Mouse (Mus musculus) forebrain, embryonic 13.5 days (tissue): Measurements from ENCODE around the gene Fbxl3. TPM values are rescaled to one million over a fixed set of nuclear protein-coding genes. Genes with fewer than 3 reads are reported as not detected.

Experiments
- ATAC-seq: fragments of 200-750 bp; cut with Nextera tagmentation; 2 replicates; pipeline ENCODE4 v1.8.0; 2017
- H3K27ac ChIP-seq: fragments of 300-500 bp; sonication (generic); 2 replicates; pipeline ENCODE4 v1.5.1; 2015; ENCODE audit warnings: inconsistent platforms, mild to moderate bottlenecking, moderate library complexity
- H3K27me3 ChIP-seq: fragments of 300-500 bp; sonication (generic); 2 replicates; pipeline ENCODE4 v1.6.1; 2015; ENCODE audit warnings: mild to moderate bottlenecking, inconsistent platforms
- H3K36me3 ChIP-seq: fragments of 300-500 bp; sonication (generic); 2 replicates; pipeline ENCODE4 v1.6.1; 2015; ENCODE audit warnings: mild to moderate bottlenecking, inconsistent platforms; ENCODE audit not compliant: poor library complexity, severe bottlenecking
- H3K4me1 ChIP-seq: fragments of 300-500 bp; sonication (generic); 2 replicates; pipeline ENCODE4 v1.6.1; 2015; ENCODE audit warnings: inconsistent platforms
- H3K4me2 ChIP-seq: fragments of 300-500 bp; sonication (generic); 2 replicates; pipeline ENCODE4 v1.6.1; 2015; ENCODE audit warnings: inconsistent platforms, mild to moderate bottlenecking, moderate library complexity
- H3K4me3 ChIP-seq: fragments of 300-500 bp; sonication (generic); 2 replicates; pipeline ENCODE4 v1.5.1; 2015; ENCODE audit warnings: mild to moderate bottlenecking, inconsistent platforms
- H3K9ac ChIP-seq: fragments of 300-500 bp; sonication (generic); 2 replicates; pipeline ENCODE4 v1.6.1; 2015; ENCODE audit warnings: mild to moderate bottlenecking, inconsistent platforms
- H3K9me3 ChIP-seq: fragments of 300-500 bp; sonication (generic); replicated peaks from 2 replicates; pipeline ENCODE4 v1.6.1; 2016; ENCODE audit warnings: inconsistent platforms
- WGBS: fragments of 180-500 bp; shearing (Covaris S2); methylation state at CpG from one replicate; pipeline ENCODE4 v1.1.7; 2015; 5-methylcytosine and 5-hydroxymethylcytosine counted together
- polyA plus RNA-seq: library from polyadenylated mRNA; unstranded; fragments of >200 nt; fragmentation: Nextera tagmentation; extraction: Ambion mirVana; gene quantifications from 2 replicates; pipeline ENCODE4 v1.2.1, GENCODE M21; 2015

Gene Fbxl3
- 20.2 and 21.5 TPM in 2 replicates for polyA plus RNA-seq

DNA sequence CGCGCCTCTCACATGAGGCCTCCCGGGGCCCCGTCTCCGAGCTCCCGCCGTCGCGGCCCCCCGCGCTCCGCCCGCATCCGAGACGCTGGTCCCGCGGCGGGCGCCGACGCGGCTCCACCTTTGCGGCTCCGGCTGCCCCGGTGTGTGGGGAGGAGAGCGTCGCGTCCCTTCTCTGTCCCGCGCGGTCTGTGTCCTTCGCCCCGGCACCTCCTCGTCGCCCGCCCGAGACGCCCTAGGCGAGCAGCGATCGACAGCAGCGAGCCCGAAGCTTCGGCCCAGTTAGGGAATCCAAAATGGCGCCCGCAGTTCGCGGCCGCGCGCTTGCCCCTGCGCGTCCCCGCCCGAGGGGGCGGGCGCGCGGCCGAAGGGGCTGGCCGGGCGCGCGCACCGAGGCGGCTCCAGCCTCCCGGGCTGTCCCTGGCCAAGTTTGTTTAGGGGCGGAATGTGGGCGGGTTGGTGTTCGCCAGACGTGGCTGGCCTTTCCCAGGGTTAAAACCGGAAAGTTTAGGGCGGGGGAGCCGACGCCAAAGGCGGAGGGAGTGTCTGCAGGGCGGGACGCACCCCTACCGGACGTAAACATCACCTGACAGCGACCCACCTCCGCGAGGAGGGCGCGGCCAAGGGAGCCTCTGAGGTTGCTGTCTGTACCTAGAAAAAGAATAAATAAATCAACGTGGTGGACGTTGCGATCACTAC, at the start of gene Fbxl3:
Fbxl3 (minus strand) TSS at position 329 of the 696 bp plus-strand sequence.
- Histone ChIP-seq H3K4me1 (peaks cover 28% of the 10 kb centered on the region), H3K4me2 (peak within 1 kb of the TSS; percentile 69), H3K27me3 (no peaks in the 10 kb centered on the region), H3K27ac (peak within 1 kb of the TSS; percentile 98), H3K4me3 (peak within 1 kb of the TSS; percentile 83), H3K9me3 (no peaks in the 10 kb centered on the region), H3K36me3 (peaks cover 11% of the 10 kb centered on the region), H3K9ac (peak within 1 kb of the TSS; percentile 96)
- under 1% methylated on average over 55 of the region's 88 CpGs for WGBS
- peak; percentile 87 for ATAC-seq

DNA sequence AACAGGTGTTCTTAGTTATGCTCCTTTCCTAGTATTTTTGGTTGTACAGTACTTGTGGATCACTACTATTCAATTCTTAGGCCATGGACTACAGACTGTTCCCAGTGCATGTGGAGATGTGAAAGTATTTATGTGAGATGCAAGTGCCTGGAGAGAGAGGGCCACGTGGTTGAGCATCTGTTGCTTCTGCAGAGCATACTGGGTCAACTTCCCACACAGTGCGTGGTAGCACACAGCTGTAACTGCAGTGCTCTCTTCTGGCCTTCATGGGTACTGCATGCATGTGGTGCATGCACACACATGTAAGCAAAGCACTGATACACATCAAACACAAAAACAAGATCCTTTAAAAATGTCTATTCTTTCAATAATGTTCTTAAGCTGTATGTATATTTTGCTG, 32.6 kb upstream of the Fbxl3 start:
- WGBS = 81% methylated on average over 2 of the region's 2 CpGs
- Histone ChIP-seq H3K4me3 (no peak overlapping the region), H3K36me3 (peaks cover 70% of the 10 kb centered on the region), H3K27me3 (no peaks in the 10 kb centered on the region), H3K4me2 (no peak overlapping the region), H3K9me3 (no peaks in the 10 kb centered on the region), H3K27ac (no peak overlapping the region), H3K4me1 (no peaks in the 10 kb centered on the region), H3K9ac (no peak overlapping the region)
- ATAC-seq = 0 out of 2 replicates have a peak, but pooled peaks have one; percentile 41

DNA sequence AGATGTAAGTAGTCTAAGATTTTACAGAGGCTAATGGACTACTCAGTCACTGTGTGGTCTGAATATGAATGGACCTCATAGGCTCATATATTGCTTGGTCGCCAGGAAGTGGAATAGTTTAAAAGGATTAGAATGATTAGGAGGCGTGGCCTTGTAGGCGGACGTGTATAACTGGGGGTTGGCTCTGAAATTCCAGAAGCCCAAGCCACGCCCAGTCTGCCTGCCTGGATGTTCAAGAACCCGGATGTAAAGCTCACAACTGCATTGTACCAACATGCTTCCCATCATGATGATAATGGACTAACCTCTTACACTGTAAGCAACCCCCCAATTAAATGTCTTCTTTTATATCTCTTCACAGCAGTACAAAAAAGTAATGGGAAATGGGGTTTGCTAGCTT, 26.4 kb upstream of the Fbxl3 start:
- H3K36me3 ChIP-seq = peaks cover 74% of the 10 kb centered on the region

DNA sequence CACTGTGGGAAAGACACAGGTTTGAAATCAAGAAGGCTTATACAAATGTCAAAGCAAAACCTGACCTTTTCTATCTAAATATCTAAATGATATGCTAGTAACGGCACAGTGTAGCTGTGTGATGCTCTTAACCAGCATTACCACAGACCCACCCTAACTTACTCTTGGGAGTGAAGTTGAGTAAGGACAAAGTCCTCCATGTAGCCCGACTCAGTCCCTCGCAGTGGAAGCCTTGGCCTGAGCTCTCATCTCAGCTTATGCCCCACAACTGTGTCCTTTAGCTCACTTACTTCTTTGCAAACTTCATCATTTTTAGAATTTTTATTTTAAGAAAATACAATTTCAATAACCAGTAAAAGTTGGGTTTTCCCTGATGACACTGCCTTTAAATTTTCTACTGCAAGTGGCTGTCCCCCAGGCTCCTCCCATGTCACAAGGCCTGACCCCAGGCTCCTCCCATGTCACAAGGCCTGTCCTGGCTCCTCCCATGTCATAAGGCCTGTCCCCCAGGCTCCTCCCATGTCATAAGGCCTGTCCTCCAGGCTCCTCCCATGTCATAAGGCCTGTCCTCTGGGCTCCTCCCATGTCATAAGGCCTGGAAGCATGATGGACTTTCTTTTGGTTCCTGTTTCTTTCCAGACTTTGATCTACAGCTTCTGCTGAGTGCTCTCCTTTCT, 15.8 kb upstream of the Fbxl3 start:
- no peak overlapping the region for H3K9ac ChIP-seq
- no peaks in the 10 kb centered on the region for H3K27me3 ChIP-seq
- H3K36me3 ChIP-seq = peaks cover 71% of the 10 kb centered on the region
- no peak overlapping the region for H3K4me3 ChIP-seq
- WGBS = 91% methylated on average over 3 of the region's 3 CpGs
- ATAC-seq = no peak
- no peaks in the 10 kb centered on the region for H3K4me1 ChIP-seq
- H3K4me2 ChIP-seq = no peak overlapping the region
- H3K27ac ChIP-seq = no peak overlapping the region
- H3K9me3 ChIP-seq = no peaks in the 10 kb centered on the region

More for the DNA sequence above, 26.4 kb upstream of the Fbxl3 start:
- Histone ChIP-seq H3K4me3 (no peak overlapping the region), H3K27me3 (no peaks in the 10 kb centered on the region), H3K4me2 (no peak overlapping the region), H3K9me3 (no peaks in the 10 kb centered on the region), H3K9ac (no peak overlapping the region), H3K27ac (no peak overlapping the region), H3K4me1 (no peaks in the 10 kb centered on the region)
- 87% methylated on average over 6 of the region's 6 CpGs for WGBS
- no peak for ATAC-seq

DNA sequence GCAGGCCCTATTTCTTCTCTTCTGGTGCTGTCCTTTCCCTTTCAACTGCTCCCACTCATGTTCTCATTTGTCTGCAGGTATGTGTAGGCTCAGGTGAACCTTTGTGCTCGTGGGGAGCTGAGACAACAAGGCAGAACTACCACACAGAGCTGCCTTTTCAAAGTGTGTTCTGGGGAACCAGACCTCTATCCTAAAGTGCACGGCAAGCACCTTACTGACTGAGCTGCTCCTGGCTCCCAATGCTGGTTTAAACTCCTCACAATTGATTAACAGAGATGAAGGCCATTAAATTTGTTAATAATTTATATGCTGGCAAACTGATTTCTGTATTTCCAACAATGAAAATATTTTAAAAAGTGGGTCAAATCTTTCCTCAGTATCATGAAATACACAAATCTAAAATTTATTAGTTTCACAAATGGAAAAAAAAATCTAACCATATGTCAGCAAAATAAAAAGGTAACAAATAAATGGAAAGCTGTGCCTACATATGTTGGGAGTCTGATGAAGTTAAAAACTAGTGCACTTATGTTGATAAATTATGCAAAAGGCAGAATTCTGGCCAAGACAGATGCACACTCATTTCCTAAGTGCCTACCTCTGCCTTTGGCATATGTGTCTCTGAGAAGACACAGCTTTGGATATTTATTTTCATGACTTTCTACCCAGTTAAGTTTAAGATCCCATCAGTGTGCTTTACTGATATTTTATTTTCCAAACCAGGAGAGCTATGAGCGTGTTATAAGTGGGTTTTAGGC, 13.4 kb upstream of the Fbxl3 start:
- WGBS = 86% methylated on average over 3 of the region's 3 CpGs

DNA sequence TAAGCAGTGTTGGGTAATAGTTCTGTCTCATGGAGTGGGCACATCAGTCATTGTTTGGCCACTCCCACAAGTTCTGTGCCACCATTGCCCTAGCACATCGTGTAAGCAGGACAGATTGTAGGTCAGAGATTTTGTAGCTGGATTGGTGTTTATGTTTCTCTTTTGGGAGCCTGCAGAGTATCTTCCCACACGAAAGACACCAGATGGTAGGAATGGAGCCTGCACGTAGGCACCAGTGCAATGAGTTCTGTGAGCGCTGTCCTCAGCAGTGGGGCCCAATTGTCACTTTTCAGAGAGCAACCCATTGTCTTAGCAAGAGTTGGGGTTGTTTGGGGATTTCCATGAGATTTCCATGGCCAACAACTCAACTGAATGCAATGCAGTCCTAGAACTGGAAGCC, 10.6 kb upstream of the Fbxl3 start:
- Histone ChIP-seq H3K27me3 (no peaks in the 10 kb centered on the region), H3K27ac (no peak overlapping the region), H3K36me3 (peaks cover 26% of the 10 kb centered on the region), H3K9me3 (no peaks in the 10 kb centered on the region), H3K9ac (no peak overlapping the region), H3K4me1 (no peaks in the 10 kb centered on the region), H3K4me2 (no peak overlapping the region), H3K4me3 (no peak overlapping the region)
- no peak for ATAC-seq
- 90% methylated on average over 4 of the region's 4 CpGs for WGBS

More for the DNA sequence above, 13.4 kb upstream of the Fbxl3 start:
- peaks cover 53% of the 10 kb centered on the region for H3K36me3 ChIP-seq
- H3K4me3 ChIP-seq = no peak overlapping the region
- no peak overlapping the region for H3K4me2 ChIP-seq
- no peaks in the 10 kb centered on the region for H3K9me3 ChIP-seq
- no peak overlapping the region for H3K27ac ChIP-seq
- peak; percentile 58; the same call in 1 of the 2 replicates for ATAC-seq
- no peaks in the 10 kb centered on the region for H3K4me1 ChIP-seq
- no peak overlapping the region for H3K9ac ChIP-seq
- no peaks in the 10 kb centered on the region for H3K27me3 ChIP-seq

DNA sequence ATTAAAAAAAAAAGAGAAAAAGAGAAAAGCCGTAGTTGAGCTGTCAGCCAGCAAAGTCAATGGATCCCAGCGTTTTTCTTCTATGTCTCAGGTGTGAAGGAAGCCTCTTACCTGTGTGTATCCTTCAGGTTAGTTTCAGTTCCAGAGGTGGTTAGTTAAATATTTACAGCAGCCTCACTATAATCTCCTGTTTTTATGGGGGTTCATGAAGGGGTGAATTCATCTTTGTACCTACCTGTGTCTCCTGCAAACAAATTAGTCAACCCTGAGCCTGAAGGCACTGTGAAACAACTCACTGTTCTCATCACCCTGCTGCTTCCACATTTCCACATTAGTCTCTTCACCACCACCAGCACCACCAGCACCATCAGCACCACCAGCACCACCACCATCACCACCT, 6.9 kb upstream of the Fbxl3 start:
- Histone ChIP-seq H3K4me3 (no peak overlapping the region), H3K27ac (no peak overlapping the region), H3K9ac (no peak overlapping the region), H3K9me3 (no peaks in the 10 kb centered on the region), H3K27me3 (no peaks in the 10 kb centered on the region), H3K4me1 (no peaks in the 10 kb centered on the region), H3K36me3 (no peaks in the 10 kb centered on the region), H3K4me2 (no peak overlapping the region)
- ATAC-seq = no peak
- 85% methylated on average over 2 of the region's 2 CpGs for WGBS

DNA sequence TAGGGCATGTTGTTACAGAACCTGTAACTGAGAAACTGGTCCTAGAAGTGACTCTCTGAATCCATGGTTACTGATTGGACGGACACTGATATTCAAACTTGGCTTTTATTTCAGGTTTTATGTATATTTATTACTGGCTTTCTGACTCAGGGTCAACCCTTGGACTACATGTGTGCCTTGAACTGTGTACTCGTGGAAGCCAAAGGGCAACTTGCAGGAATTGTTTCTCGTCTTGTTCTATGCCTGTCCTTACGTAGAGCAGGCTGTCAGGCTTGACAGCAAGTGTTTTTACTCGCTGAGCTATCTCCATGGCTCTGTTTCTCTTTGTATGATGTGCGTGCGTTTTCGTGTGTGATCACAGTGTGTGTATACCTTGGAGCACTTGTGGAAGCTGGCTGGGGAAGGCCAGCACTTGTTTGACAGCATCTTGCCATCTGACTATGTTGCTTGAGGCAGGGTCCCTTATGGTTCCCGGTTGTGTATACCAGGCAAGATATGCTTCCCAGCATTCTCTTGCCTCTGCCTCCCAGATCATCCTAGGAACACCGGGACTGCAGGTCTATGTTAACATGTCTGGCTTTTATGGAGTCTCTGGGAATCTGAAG, 3.5 kb upstream of the Fbxl3 start:
- peaks cover 3% of the 10 kb centered on the region for H3K4me1 ChIP-seq
- no peaks in the 10 kb centered on the region for H3K9me3 ChIP-seq
- H3K36me3 ChIP-seq = no peaks in the 10 kb centered on the region
- no peaks in the 10 kb centered on the region for H3K27me3 ChIP-seq
- no peak overlapping the region for H3K27ac ChIP-seq
- no peak for ATAC-seq
- H3K9ac ChIP-seq = no peak overlapping the region
- WGBS = 86% methylated on average over 10 of the region's 10 CpGs
- H3K4me3 ChIP-seq = no peak overlapping the region
- no peak overlapping the region for H3K4me2 ChIP-seq

DNA sequence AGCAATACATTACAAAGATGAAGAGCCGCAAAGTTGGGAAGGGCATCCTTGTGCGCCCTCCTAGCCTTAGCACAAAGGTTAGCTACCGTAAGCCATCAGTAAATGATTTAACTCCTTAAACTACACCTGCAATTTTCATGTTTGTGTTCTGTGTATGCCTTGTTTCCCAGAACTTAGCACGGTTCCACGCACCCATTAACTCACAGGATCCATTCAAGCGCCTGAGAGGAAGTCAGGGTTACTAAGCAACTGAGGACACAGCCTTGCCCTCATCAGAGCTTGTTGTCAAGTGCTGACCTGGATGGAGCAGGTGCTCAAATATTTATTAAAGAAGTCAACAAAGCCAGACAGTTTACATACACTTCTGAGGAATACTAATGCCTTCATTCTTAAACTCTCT, 2.9 kb upstream of the Fbxl3 start:
- no peak overlapping the region for H3K4me2 ChIP-seq
- no peak overlapping the region for H3K9ac ChIP-seq
- H3K27ac ChIP-seq = no peak overlapping the region
- ATAC-seq = no peak
- peaks cover 7% of the 10 kb centered on the region for H3K4me1 ChIP-seq
- no peaks in the 10 kb centered on the region for H3K36me3 ChIP-seq
- no peak overlapping the region for H3K4me3 ChIP-seq
- no peaks in the 10 kb centered on the region for H3K9me3 ChIP-seq
- no peaks in the 10 kb centered on the region for H3K27me3 ChIP-seq
- 56% methylated on average over 6 of the region's 6 CpGs for WGBS

DNA sequence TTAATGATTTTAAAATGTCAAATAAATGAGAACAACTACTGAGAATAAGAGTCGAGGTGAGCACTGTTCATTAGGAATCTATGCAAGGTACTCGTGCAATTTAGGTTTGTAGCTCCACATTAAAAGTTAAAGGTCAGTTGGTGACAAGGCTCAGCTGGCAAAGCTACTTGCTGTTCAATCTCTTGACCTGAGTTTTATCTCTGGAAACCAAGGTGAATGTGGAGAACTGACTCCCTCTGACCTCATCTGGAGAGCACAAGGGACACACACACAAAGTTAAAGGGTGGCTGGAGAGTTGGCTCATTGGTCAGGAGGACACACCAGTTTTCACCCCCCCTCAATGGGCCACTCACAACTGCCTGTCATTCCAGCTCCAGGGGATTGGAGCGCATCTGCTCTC, 1.8 kb upstream of the Fbxl3 start:
- WGBS = 82% methylated on average over 3 of the region's 3 CpGs
- no peak for ATAC-seq

DNA sequence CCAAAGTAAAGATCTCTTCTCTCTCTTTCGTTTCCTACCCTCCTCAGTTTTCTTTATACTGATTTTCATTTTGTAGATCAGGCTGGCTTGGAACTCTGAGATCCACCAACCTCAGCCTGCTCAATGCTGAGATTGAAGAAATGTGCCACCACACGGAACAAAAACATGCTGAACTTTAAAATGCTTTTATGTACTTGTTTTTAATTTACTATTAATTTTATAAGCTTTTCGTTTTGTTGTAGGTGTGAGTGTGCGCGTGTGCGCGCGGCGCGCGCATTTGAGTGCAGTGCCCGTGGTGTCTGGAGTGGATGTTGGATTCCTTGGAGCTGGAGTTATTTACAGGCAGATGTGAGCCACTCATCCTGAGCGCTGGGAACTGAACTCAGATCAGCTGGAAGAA, 930 bp upstream of the Fbxl3 start:
- Histone ChIP-seq H3K9ac (no peak overlapping the region), H3K27ac (no peak overlapping the region), H3K4me3 (no peak overlapping the region; the same call in 1 of the 2 replicates), H3K4me2 (no peak overlapping the region), H3K27me3 (no peaks in the 10 kb centered on the region), H3K4me1 (peaks cover 25% of the 10 kb centered on the region), H3K9me3 (no peaks in the 10 kb centered on the region), H3K36me3 (peaks cover 6% of the 10 kb centered on the region)
- ATAC-seq = no peak
- 84% methylated on average over 13 of the region's 13 CpGs for WGBS

More for the DNA sequence above, 1.8 kb upstream of the Fbxl3 start:
- Histone ChIP-seq H3K4me2 (no peak overlapping the region), H3K4me1 (peaks cover 18% of the 10 kb centered on the region), H3K27me3 (no peaks in the 10 kb centered on the region), H3K27ac (no peak overlapping the region), H3K36me3 (0 out of 2 replicates have a peak, but pooled peaks cover under 1% of the 10 kb centered on the region), H3K9ac (no peak overlapping the region), H3K9me3 (no peaks in the 10 kb centered on the region), H3K4me3 (no peak overlapping the region)
